In the genomic region with DNA sequence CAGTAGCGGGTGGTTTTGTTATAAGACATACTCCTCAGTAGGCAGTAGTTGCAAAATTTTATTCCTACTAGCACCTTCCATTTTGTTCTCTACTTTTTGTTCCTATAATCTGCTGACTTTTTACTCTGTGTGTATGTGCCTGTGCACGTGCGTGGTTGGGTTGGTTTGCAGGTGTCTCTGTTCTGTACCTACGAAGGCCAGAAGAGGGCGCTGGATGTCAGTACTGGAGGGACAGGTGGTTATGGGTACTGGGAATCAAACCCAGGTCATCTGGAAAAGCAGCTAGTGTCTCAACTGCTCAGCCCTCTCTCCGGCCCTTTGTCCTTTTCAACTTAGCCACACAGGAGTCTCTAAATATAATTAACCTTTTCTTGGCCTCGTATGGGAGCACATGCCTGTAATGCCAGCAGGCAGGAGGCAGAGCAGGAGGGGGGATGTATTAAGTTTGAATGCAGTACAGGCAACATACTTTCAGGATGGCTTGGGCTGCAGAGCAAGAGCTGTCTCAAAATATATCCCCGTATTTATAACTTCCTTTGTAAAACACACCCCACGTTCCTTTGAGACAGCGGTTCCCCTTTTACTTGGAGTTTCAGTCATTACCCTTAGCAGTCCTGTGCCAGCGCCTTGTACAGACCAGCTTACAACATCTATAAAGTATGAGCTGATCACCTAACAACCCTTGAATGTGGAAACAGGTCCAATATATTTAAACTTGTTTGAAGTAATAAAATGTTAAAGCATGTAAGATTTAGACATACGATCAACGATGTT, we compare ENCODE assay signal across 1 mouse cellular context.
TF ChIP-seq lines count a peak whose summit lies in the region.

No protein-coding gene starts in this region.

TF ChIP-seq in MEL, 35 proteins besides CTCF, POLR2A, EP300 and RAD21:
- TF ChIP-seq BHLHE40 (IDR thresholded peaks at IDR 0.05; ENCODE audit: borderline replicate concordance, low read depth, low read length) = no peak
- TF ChIP-seq NELFE (IDR thresholded peaks at IDR 0.05; ENCODE audit: low read depth, low read length) = no peak
- no peak for TF ChIP-seq ETS1 (IDR thresholded peaks at IDR 0.05; ENCODE audit: low read depth, low read length)
- TF ChIP-seq ZKSCAN1 (IDR thresholded peaks at IDR 0.05; ENCODE audit: low read depth, low read length) = no peak
TF ChIP-seq in MEL: peak in this region for 0.
